Mouse (Mus musculus): ENCODE results near the gene Slc5a11. TPM values are rescaled to one million over a fixed set of nuclear protein-coding genes. Genes with fewer than 3 reads are reported as not detected.

Slc5a11 gene
- total and polyA plus RNA-seq, 3 experiments: not detected

- TF ChIP-seq GATA2 (IDR thresholded peaks at IDR 0.05; ENCODE audit: borderline replicate concordance, low read depth, low read length) (no peak), POLR2AphosphoS5 (IDR thresholded peaks at IDR 0.05; ENCODE audit: insufficient replicate concordance, low read depth, low read length) (no peak), CTCF (IDR thresholded peaks at IDR 0.05; ENCODE audit: low read depth, low read length) (no peak), GATA1 (IDR thresholded peaks at IDR 0.05; ENCODE audit: borderline replicate concordance, low read length) (no peak), TAL1 (conservative IDR thresholded peaks at IDR 0.05; ENCODE audit: low read depth, low read length) (no peak)
- Histone ChIP-seq H3K36me3 (replicated peaks) (no peaks in the 10 kb centered on the region), H3K4me3 (ENCODE audit: low read depth, low read length) (no peak overlapping the region), H3K27me3 (ENCODE audit: insufficient read depth, low read length) (peaks cover 16% of the 10 kb centered on the region), H3K9me3 (replicated peaks) (no peaks in the 10 kb centered on the region), H3K4me1 (ENCODE audit: insufficient read depth, low read depth, low read length) (peaks cover 5% of the 10 kb centered on the region; the same call in 1 of the 2 replicates)
- no peak for ATAC-seq (ENCODE audit: extremely low read depth, insufficient number of reproducible peaks, low FRiP score, poor library complexity, severe bottlenecking)
- no peak for DNase-seq (ENCODE audit: low spot score)
Observed at GRCm38 (mm10) chr7:123225159-123225558, 10.6 kb downstream of the Slc5a11 start.

GRCm38 (mm10) chr7:123235449-123235848 lies 20.9 kb downstream of the Slc5a11 start:
- no peak for ATAC-seq (ENCODE audit: extremely low read depth, insufficient number of reproducible peaks, low FRiP score, poor library complexity, severe bottlenecking)

GRCm38 (mm10) chr7:123238621-123239020 lies 24.0 kb downstream of the Slc5a11 start:
- no peak for DNase-seq (ENCODE audit: low spot score)
- no peak for ATAC-seq (ENCODE audit: extremely low read depth, insufficient number of reproducible peaks, low FRiP score, poor library complexity, severe bottlenecking)
- TF ChIP-seq GATA2 (IDR thresholded peaks at IDR 0.05; ENCODE audit: borderline replicate concordance, low read depth, low read length) (no peak), TAL1 (conservative IDR thresholded peaks at IDR 0.05; ENCODE audit: low read depth, low read length) (no peak), POLR2AphosphoS5 (IDR thresholded peaks at IDR 0.05; ENCODE audit: insufficient replicate concordance, low read depth, low read length) (no peak)
- Histone ChIP-seq H3K36me3 (replicated peaks) (no peaks in the 10 kb centered on the region), H3K27me3 (ENCODE audit: insufficient read depth, low read length) (peaks cover 6% of the 10 kb centered on the region; the same call in 1 of the 2 replicates), H3K9me3 (replicated peaks) (no peaks in the 10 kb centered on the region), H3K4me3 (ENCODE audit: low read depth, low read length) (no peak overlapping the region), H3K4me1 (ENCODE audit: insufficient read depth, low read depth, low read length) (no peaks in the 10 kb centered on the region)

More at GRCm38 (mm10) chr7:123235449-123235848, 20.9 kb downstream of the Slc5a11 start:
- Histone ChIP-seq H3K4me1 (ENCODE audit: insufficient read depth, low read depth, low read length) (no peaks in the 10 kb centered on the region), H3K4me3 (ENCODE audit: low read depth, low read length) (no peak overlapping the region), H3K27me3 (ENCODE audit: insufficient read depth, low read length) (peaks cover 6% of the 10 kb centered on the region; the same call in 1 of the 2 replicates), H3K9me3 (replicated peaks) (no peaks in the 10 kb centered on the region), H3K36me3 (replicated peaks) (no peaks in the 10 kb centered on the region)
- no peak for TF ChIP-seq GATA2 (IDR thresholded peaks at IDR 0.05; ENCODE audit: borderline replicate concordance, low read depth, low read length)
- TF ChIP-seq POLR2AphosphoS5 (IDR thresholded peaks at IDR 0.05; ENCODE audit: insufficient replicate concordance, low read depth, low read length): no peak
- TF ChIP-seq GATA1 (IDR thresholded peaks at IDR 0.05; ENCODE audit: borderline replicate concordance, low read length): no peak
- no peak for TF ChIP-seq CTCF (IDR thresholded peaks at IDR 0.05; ENCODE audit: low read depth, low read length)
- no peak for TF ChIP-seq TAL1 (conservative IDR thresholded peaks at IDR 0.05; ENCODE audit: low read depth, low read length)
- peak; percentile 19 for DNase-seq (ENCODE audit: low spot score)

GRCm38 (mm10) chr7:123240064-123240463 lies 25.5 kb downstream of the Slc5a11 start:
- TF ChIP-seq TAL1 (conservative IDR thresholded peaks at IDR 0.05; ENCODE audit: low read depth, low read length): no peak
- Histone ChIP-seq H3K27me3 (ENCODE audit: insufficient read depth, low read length) (peaks cover 6% of the 10 kb centered on the region; the same call in 1 of the 2 replicates), H3K9me3 (replicated peaks) (no peaks in the 10 kb centered on the region), H3K4me1 (ENCODE audit: insufficient read depth, low read depth, low read length) (no peaks in the 10 kb centered on the region), H3K4me3 (ENCODE audit: low read depth, low read length) (no peak overlapping the region), H3K36me3 (replicated peaks) (no peaks in the 10 kb centered on the region)
- DNase-seq (ENCODE audit: low spot score) (no peak), ATAC-seq (ENCODE audit: extremely low read depth, insufficient number of reproducible peaks, low FRiP score, poor library complexity, severe bottlenecking) (no peak)

GRCm38 (mm10) chr7:123242241-123242640 lies 27.7 kb downstream of the Slc5a11 start:
- no peak overlapping the region for H3K4me3 ChIP-seq (ENCODE audit: low read depth, low read length)
- H3K9me3 ChIP-seq (replicated peaks): no peaks in the 10 kb centered on the region
- H3K27me3 ChIP-seq (ENCODE audit: insufficient read depth, low read length): peaks cover 6% of the 10 kb centered on the region; the same call in 1 of the 2 replicates
- no peak for TF ChIP-seq TAL1 (conservative IDR thresholded peaks at IDR 0.05; ENCODE audit: low read depth, low read length)
- TF ChIP-seq CTCF (IDR thresholded peaks at IDR 0.05; ENCODE audit: low read depth, low read length): no peak
- no peaks in the 10 kb centered on the region for H3K36me3 ChIP-seq (replicated peaks)
- ATAC-seq (ENCODE audit: extremely low read depth, insufficient number of reproducible peaks, low FRiP score, poor library complexity, severe bottlenecking): no peak
- no peaks in the 10 kb centered on the region for H3K4me1 ChIP-seq (ENCODE audit: insufficient read depth, low read depth, low read length)
- no peak for DNase-seq (ENCODE audit: low spot score)

GRCm38 (mm10) chr7:123244833-123245232 lies 30.3 kb downstream of the Slc5a11 start:
- TF ChIP-seq TAL1 (conservative IDR thresholded peaks at IDR 0.05; ENCODE audit: low read depth, low read length): no peak
- Histone ChIP-seq H3K4me3 (ENCODE audit: low read depth, low read length) (no peak overlapping the region), H3K9me3 (replicated peaks) (no peaks in the 10 kb centered on the region), H3K4me1 (ENCODE audit: insufficient read depth, low read depth, low read length) (0 out of 2 replicates have a peak, but pooled peaks cover 3% of the 10 kb centered on the region), H3K36me3 (replicated peaks) (no peaks in the 10 kb centered on the region), H3K27me3 (ENCODE audit: insufficient read depth, low read length) (0 out of 2 replicates have a peak, but pooled peaks cover 2% of the 10 kb centered on the region)
- no peak for ATAC-seq (ENCODE audit: extremely low read depth, insufficient number of reproducible peaks, low FRiP score, poor library complexity, severe bottlenecking)
- no peak for DNase-seq (ENCODE audit: low spot score)

GRCm38 (mm10) chr7:123246504-123247084 lies 32.0 kb downstream of the Slc5a11 start:
- ATAC-seq (ENCODE audit: extremely low read depth, insufficient number of reproducible peaks, low FRiP score, poor library complexity, severe bottlenecking) (no peak), DNase-seq (ENCODE audit: low spot score) (no peak)
- no peaks in the 10 kb centered on the region for H3K9me3 ChIP-seq (replicated peaks)
- H3K4me3 ChIP-seq (ENCODE audit: low read depth, low read length): no peak overlapping the region
- TF ChIP-seq GATA1 (IDR thresholded peaks at IDR 0.05; ENCODE audit: borderline replicate concordance, low read length): no peak
- no peak for TF ChIP-seq CTCF (IDR thresholded peaks at IDR 0.05; ENCODE audit: low read depth, low read length)
- H3K4me1 ChIP-seq (ENCODE audit: insufficient read depth, low read depth, low read length): 0 out of 2 replicates have a peak, but pooled peaks cover 3% of the 10 kb centered on the region
- H3K36me3 ChIP-seq (replicated peaks): no peaks in the 10 kb centered on the region
- H3K27me3 ChIP-seq (ENCODE audit: insufficient read depth, low read length): 0 out of 2 replicates have a peak, but pooled peaks cover 3% of the 10 kb centered on the region
